Mouse (Mus musculus): ENCODE data around the gene Krt42. TPM values are rescaled to one million over a fixed set of nuclear protein-coding genes. Genes with fewer than 3 reads are reported as not detected.

Gene Krt42
- polyA plus RNA-seq, 1 experiment: not detected

GRCm38 (mm10) chr11:100282549-100282948, 12.9 kb upstream of the Krt42 start:
- H3K4me3 ChIP-seq (ENCODE audit: insufficient read depth, low read length): no peak overlapping the region
- H3K27ac ChIP-seq (ENCODE audit: insufficient read depth, low read length): no peak overlapping the region
- no peak for TF ChIP-seq POLR2A (IDR thresholded peaks at IDR 0.05; ENCODE audit: low read depth, low read length)
- TF ChIP-seq CTCF (IDR thresholded peaks at IDR 0.05; ENCODE audit: borderline replicate concordance, insufficient read depth, low read length): peak; percentile 89
- peaks cover 4% of the 10 kb centered on the region; the same call in 1 of the 2 replicates for H3K4me1 ChIP-seq (ENCODE audit: control insufficient read depth, insufficient read depth, low read length)

- Histone ChIP-seq H3K27ac (ENCODE audit: insufficient read depth, low read length) (no peak overlapping the region), H3K4me1 (ENCODE audit: control insufficient read depth, insufficient read depth, low read length) (peaks cover 2% of the 10 kb centered on the region; the same call in 1 of the 2 replicates), H3K4me3 (ENCODE audit: insufficient read depth, low read length) (no peak overlapping the region)
- TF ChIP-seq CTCF (IDR thresholded peaks at IDR 0.05; ENCODE audit: borderline replicate concordance, insufficient read depth, low read length) (no peak), POLR2A (IDR thresholded peaks at IDR 0.05; ENCODE audit: low read depth, low read length) (no peak)
Observed at GRCm38 (mm10) chr11:100281596-100282544, 12.2 kb upstream of the Krt42 start.

- H3K4me3 ChIP-seq (ENCODE audit: insufficient read depth, low read length): no peak overlapping the region
- TF ChIP-seq POLR2A (IDR thresholded peaks at IDR 0.05; ENCODE audit: low read depth, low read length) (no peak), CTCF (IDR thresholded peaks at IDR 0.05; ENCODE audit: borderline replicate concordance, insufficient read depth, low read length) (no peak)
- H3K4me1 ChIP-seq (ENCODE audit: control insufficient read depth, insufficient read depth, low read length): no peaks in the 10 kb centered on the region
- H3K27ac ChIP-seq (ENCODE audit: insufficient read depth, low read length): no peak overlapping the region
Observed at GRCm38 (mm10) chr11:100278759-100279158, 9.1 kb upstream of the Krt42 start.

GRCm38 (mm10) chr11:100277726-100278480, 8.2 kb upstream of the Krt42 start:
- Histone ChIP-seq H3K4me3 (ENCODE audit: insufficient read depth, low read length) (no peak overlapping the region), H3K4me1 (ENCODE audit: control insufficient read depth, insufficient read depth, low read length) (no peaks in the 10 kb centered on the region), H3K27ac (ENCODE audit: insufficient read depth, low read length) (no peak overlapping the region)
- TF ChIP-seq CTCF (IDR thresholded peaks at IDR 0.05; ENCODE audit: borderline replicate concordance, insufficient read depth, low read length): no peak
- no peak for TF ChIP-seq POLR2A (IDR thresholded peaks at IDR 0.05; ENCODE audit: low read depth, low read length)

- H3K27ac ChIP-seq (ENCODE audit: insufficient read depth, low read length): no peak overlapping the region
- H3K4me1 ChIP-seq (ENCODE audit: control insufficient read depth, insufficient read depth, low read length): no peaks in the 10 kb centered on the region
- TF ChIP-seq CTCF (IDR thresholded peaks at IDR 0.05; ENCODE audit: borderline replicate concordance, insufficient read depth, low read length) (no peak), POLR2A (IDR thresholded peaks at IDR 0.05; ENCODE audit: low read depth, low read length) (no peak)
- no peak overlapping the region for H3K4me3 ChIP-seq (ENCODE audit: insufficient read depth, low read length)
Observed at GRCm38 (mm10) chr11:100275466-100275865, 5.8 kb upstream of the Krt42 start.

- Histone ChIP-seq H3K4me1 (ENCODE audit: control insufficient read depth, insufficient read depth, low read length) (no peaks in the 10 kb centered on the region), H3K4me3 (ENCODE audit: insufficient read depth, low read length) (no peak overlapping the region), H3K27ac (ENCODE audit: insufficient read depth, low read length) (no peak overlapping the region)
- TF ChIP-seq CTCF (IDR thresholded peaks at IDR 0.05; ENCODE audit: borderline replicate concordance, insufficient read depth, low read length): no peak
- TF ChIP-seq POLR2A (IDR thresholded peaks at IDR 0.05; ENCODE audit: low read depth, low read length): no peak
Observed at GRCm38 (mm10) chr11:100274719-100275118, 5.0 kb upstream of the Krt42 start.

- TF ChIP-seq POLR2A (IDR thresholded peaks at IDR 0.05; ENCODE audit: low read depth, low read length) (no peak), CTCF (IDR thresholded peaks at IDR 0.05; ENCODE audit: borderline replicate concordance, insufficient read depth, low read length) (no peak)
- H3K27ac ChIP-seq (ENCODE audit: insufficient read depth, low read length): no peak overlapping the region
- H3K4me1 ChIP-seq (ENCODE audit: control insufficient read depth, insufficient read depth, low read length): no peaks in the 10 kb centered on the region
- no peak overlapping the region for H3K4me3 ChIP-seq (ENCODE audit: insufficient read depth, low read length)
Observed at GRCm38 (mm10) chr11:100271878-100272277, 2.2 kb upstream of the Krt42 start.

- H3K4me3 ChIP-seq (ENCODE audit: insufficient read depth, low read length): no peak overlapping the region
- no peak overlapping the region for H3K27ac ChIP-seq (ENCODE audit: insufficient read depth, low read length)
- no peaks in the 10 kb centered on the region for H3K4me1 ChIP-seq (ENCODE audit: control insufficient read depth, insufficient read depth, low read length)
- TF ChIP-seq CTCF (IDR thresholded peaks at IDR 0.05; ENCODE audit: borderline replicate concordance, insufficient read depth, low read length) (no peak), POLR2A (IDR thresholded peaks at IDR 0.05; ENCODE audit: low read depth, low read length) (no peak)
Observed at GRCm38 (mm10) chr11:100262058-100262980, 7.4 kb downstream of the Krt42 start.

- Histone ChIP-seq H3K4me3 (ENCODE audit: insufficient read depth, low read length) (no peak overlapping the region), H3K4me1 (ENCODE audit: control insufficient read depth, insufficient read depth, low read length) (no peaks in the 10 kb centered on the region), H3K27ac (ENCODE audit: insufficient read depth, low read length) (no peak overlapping the region)
- TF ChIP-seq POLR2A (IDR thresholded peaks at IDR 0.05; ENCODE audit: low read depth, low read length) (no peak), CTCF (IDR thresholded peaks at IDR 0.05; ENCODE audit: borderline replicate concordance, insufficient read depth, low read length) (no peak)
Observed at GRCm38 (mm10) chr11:100261235-100261605, 8.5 kb downstream of the Krt42 start.
